Mouse (Mus musculus): ENCODE results near the gene Snrk. TPM values are rescaled to one million over a fixed set of nuclear protein-coding genes. Genes with fewer than 3 reads are reported as not detected.

The Snrk gene
- polyA plus RNA-seq, 1 experiment from 2014 or later: 49.9 TPM

DNA sequence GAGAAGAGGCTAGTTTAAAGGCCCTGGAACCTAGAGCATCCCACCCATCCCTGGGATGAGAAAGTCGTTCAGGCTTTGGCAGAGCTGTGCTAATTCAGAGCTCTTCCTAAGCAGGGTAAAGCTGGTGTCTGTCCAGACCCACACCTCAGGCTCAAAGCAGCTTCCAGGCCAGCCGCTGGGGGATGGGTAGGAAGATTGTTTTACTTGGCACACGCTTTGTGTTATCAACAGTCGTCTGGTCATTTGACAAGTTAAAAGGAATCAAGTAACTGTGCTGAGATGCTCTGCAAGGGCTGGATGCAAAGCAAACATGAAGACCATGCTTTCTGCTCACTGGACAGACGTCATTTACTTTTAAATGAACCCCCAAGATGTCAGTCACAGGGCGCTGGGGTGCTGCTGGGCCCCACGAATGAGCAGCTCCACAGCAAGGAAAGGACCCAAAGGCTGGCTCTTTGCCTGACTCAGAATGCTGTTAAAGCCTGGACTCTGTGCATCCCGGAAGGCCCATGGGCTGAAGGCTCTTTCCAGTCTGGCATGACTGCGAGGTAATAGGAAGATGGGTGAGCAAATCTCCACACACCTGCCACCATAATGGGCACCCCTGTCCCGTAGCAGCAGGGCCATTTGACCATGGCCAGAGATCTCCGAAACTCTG lies 88.6 kb downstream of the Snrk start:
- ATAC-seq (replicated peaks; ENCODE audit: insufficient number of reproducible peaks, insufficient read depth, low FRiP score, low read depth): peak; percentile 71
- H3K9me3 ChIP-seq (replicated peaks): no peaks in the 10 kb centered on the region
- H3K36me3 ChIP-seq: no peaks in the 10 kb centered on the region
- WGBS: 30% methylated on average over 11 of the region's 11 CpGs
- H3K9ac ChIP-seq: no peak overlapping the region
- no peaks in the 10 kb centered on the region for H3K27me3 ChIP-seq
- H3K4me2 ChIP-seq: no peak overlapping the region
- peak overlapping the region; percentile 52 for H3K27ac ChIP-seq
- peaks cover 17% of the 10 kb centered on the region for H3K4me1 ChIP-seq (replicated peaks)
- no peak overlapping the region for H3K4me3 ChIP-seq

DNA sequence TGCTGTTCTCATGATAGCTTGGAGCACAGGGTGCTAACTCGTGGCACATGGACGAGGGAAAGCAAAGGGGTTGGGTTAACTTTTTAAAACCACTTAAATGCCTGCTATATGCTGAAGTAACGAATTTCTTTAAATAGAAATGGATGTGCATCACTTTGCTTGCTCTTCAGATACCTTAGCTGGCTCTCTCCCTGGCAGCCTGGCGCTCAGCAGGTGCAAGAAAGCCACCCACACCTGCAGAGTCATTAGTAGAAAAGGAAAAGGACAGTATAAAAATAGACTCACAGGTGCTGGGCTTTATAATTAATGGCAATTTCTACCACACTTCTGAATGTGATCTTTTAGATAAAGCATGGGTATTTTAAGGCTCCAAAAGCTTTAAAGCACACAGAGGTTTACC lies 91.2 kb downstream of the Snrk start:
- Histone ChIP-seq H3K9me3 (replicated peaks) (no peaks in the 10 kb centered on the region), H3K27ac (no peak overlapping the region)

DNA sequence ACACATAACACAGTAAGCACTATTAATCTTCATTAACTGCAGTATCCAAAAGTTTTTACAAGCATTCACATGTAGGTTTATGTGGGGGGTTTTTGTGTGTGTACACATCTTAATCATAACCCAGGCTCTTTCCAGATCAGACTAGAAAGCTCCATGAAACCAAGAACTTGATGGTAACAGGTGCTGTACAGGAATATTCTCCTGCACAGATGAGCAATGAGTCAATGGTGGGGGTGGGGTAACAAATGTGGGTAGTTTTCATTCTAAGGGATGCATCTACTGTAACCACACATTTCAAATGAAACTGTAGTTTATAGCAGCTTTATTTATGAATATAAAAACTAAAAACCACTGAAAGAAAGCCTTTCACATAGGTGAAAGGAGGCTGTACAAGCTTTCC lies 98.1 kb downstream of the Snrk start:
- Histone ChIP-seq H3K4me1 (replicated peaks) (0 out of 2 replicates have a peak, but pooled peaks cover 2% of the 10 kb centered on the region), H3K4me2 (no peak overlapping the region), H3K36me3 (no peaks in the 10 kb centered on the region), H3K27ac (no peak overlapping the region), H3K27me3 (no peaks in the 10 kb centered on the region), H3K9ac (no peak overlapping the region), H3K4me3 (no peak overlapping the region), H3K9me3 (replicated peaks) (no peaks in the 10 kb centered on the region)
- no peak for ATAC-seq (replicated peaks; ENCODE audit: insufficient number of reproducible peaks, insufficient read depth, low FRiP score, low read depth)

More for the DNA sequence above, 91.2 kb downstream of the Snrk start:
- Histone ChIP-seq H3K9ac (no peak overlapping the region), H3K4me3 (no peak overlapping the region), H3K27me3 (no peaks in the 10 kb centered on the region), H3K36me3 (no peaks in the 10 kb centered on the region), H3K4me1 (replicated peaks) (peaks cover 17% of the 10 kb centered on the region), H3K4me2 (no peak overlapping the region)
- 81% methylated on average over 4 of the region's 4 CpGs for WGBS
- no peak for ATAC-seq (replicated peaks; ENCODE audit: insufficient number of reproducible peaks, insufficient read depth, low FRiP score, low read depth)

GRCm38 (mm10) chr9:122216945-122217529 lies 100.0 kb downstream of the Snrk start:
- H3K27ac ChIP-seq: no peak overlapping the region
- no peak overlapping the region for H3K9ac ChIP-seq
- no peak overlapping the region for H3K4me3 ChIP-seq
- no peaks in the 10 kb centered on the region for H3K9me3 ChIP-seq (replicated peaks)
- no peaks in the 10 kb centered on the region for H3K36me3 ChIP-seq
- 48% methylated on average over 7 of the region's 7 CpGs for WGBS
- ATAC-seq (replicated peaks; ENCODE audit: insufficient number of reproducible peaks, insufficient read depth, low FRiP score, low read depth): no peak
- H3K4me2 ChIP-seq: no peak overlapping the region
- 0 out of 2 replicates have a peak, but pooled peaks cover 2% of the 10 kb centered on the region for H3K4me1 ChIP-seq (replicated peaks)
- H3K27me3 ChIP-seq: no peaks in the 10 kb centered on the region

Other genes starting within 250 kb of the Snrk start
- 1.2 and 2.0 TPM in 2 replicates for gene Ackr2, start 218.9 kb upstream of the Snrk start, polyA plus RNA-seq (2015; fragmentation: Nextera tagmentation; extraction: Ambion mirVana)
- gene Cyp8b1, start 201.0 kb upstream of the Snrk start, polyA plus RNA-seq (2015; fragmentation: Nextera tagmentation; extraction: Ambion mirVana): not detected in 2 replicates
- 1.2 and 2.2 TPM in 2 replicates for gene Fam198a, start 166.3 kb upstream of the Snrk start, polyA plus RNA-seq (2015; fragmentation: Nextera tagmentation; extraction: Ambion mirVana)
- gene Pomgnt2, start 120.2 kb upstream of the Snrk start, polyA plus RNA-seq (2015; fragmentation: Nextera tagmentation; extraction: Ambion mirVana): 10.9 and 13.0 TPM in 2 replicates
- gene Ano10, start 177.2 kb downstream of the Snrk start, polyA plus RNA-seq (2015; fragmentation: Nextera tagmentation; extraction: Ambion mirVana): 23.5 and 34.7 TPM in 2 replicates
- gene Abhd5, start 234.3 kb downstream of the Snrk start, polyA plus RNA-seq (2015; fragmentation: Nextera tagmentation; extraction: Ambion mirVana): 19.1 and 20.4 TPM in 2 replicates